Mouse (Mus musculus) heart, adult 2 months (tissue): ENCODE results near the gene Galnt2. TPM values are rescaled to one million over a fixed set of nuclear protein-coding genes. Genes with fewer than 3 reads are reported as not detected.

ENCODE experiments used
- DNase-seq, 2 experiments: peaks; one replicate each; pipeline ENCODE4 v3.0.0; 2021
- H3K27ac ChIP-seq: fragments of 200-600 bp; 2 replicates; pipeline ENCODE4 v1.8.1; 2022
- H3K27me3 ChIP-seq: fragments of 200-500 bp; 2 replicates; pipeline ENCODE4 v1.6.1; 2012; ENCODE audit warnings: mild to moderate bottlenecking, low read length, inconsistent platforms, mixed read lengths; ENCODE audit not compliant: control insufficient read depth, insufficient read depth
- H3K36me3 ChIP-seq: fragments of 200-500 bp; 2 replicates; pipeline ENCODE4 v1.6.1; 2012; ENCODE audit warnings: low read length, inconsistent platforms; ENCODE audit not compliant: control insufficient read depth, insufficient read depth
- H3K4me1 ChIP-seq: fragments of 200-500 bp; 2 replicates; pipeline ENCODE4 v1.6.1; 2011; ENCODE audit warnings: low read length; ENCODE audit not compliant: control insufficient read depth, insufficient read depth
- H3K4me3 ChIP-seq: fragments of 200-600 bp; 2 replicates; pipeline ENCODE4 v1.8.1; 2022
- H3K79me2 ChIP-seq: fragments of 200-500 bp; replicated peaks from 2 replicates; pipeline ENCODE4 v1.6.1; 2012; ENCODE audit warnings: mild to moderate bottlenecking, inconsistent platforms, low read length, moderate library complexity, mixed read lengths; ENCODE audit not compliant: control insufficient read depth, insufficient read depth
- H3K9ac ChIP-seq: fragments of 200-500 bp; 2 replicates; pipeline ENCODE4 v1.6.1; 2012; ENCODE audit warnings: low read depth, mild to moderate bottlenecking, control low read depth, inconsistent platforms, low read length, mixed read lengths
- CTCF ChIP-seq: fragments of 200-600 bp; IDR thresholded peaks from 2 replicates; pipeline ENCODE4 v1.8.1; 2022; ENCODE audit warnings: antibody characterized with exemption, mild to moderate bottlenecking, moderate library complexity
- EP300 ChIP-seq: fragments of 200-500 bp; IDR thresholded peaks from 2 replicates; pipeline ENCODE4 v1.6.1; 2011; ENCODE audit warnings: low read depth, low read length, control low read depth; ENCODE audit not compliant: insufficient read depth
- POLR2A ChIP-seq: fragments of 200-500 bp; IDR thresholded peaks from 2 replicates; pipeline ENCODE4 v1.6.1; 2011; ENCODE audit warnings: mild to moderate bottlenecking, low read depth, low read length, control low read depth; ENCODE audit not compliant: insufficient read depth
- WGBS: fragments of 180-500 bp; shearing (Covaris S2); methylation state at CpG from one replicate; pipeline ENCODE4 v1.1.7; 2018; 5-methylcytosine and 5-hydroxymethylcytosine counted together
- intact Hi-C: fragments of 180-260 bp; cut with DNase I; formaldehyde crosslinking; loops from one replicate; pipeline ENCODE4 v1.15.1; 2025
- polyA plus RNA-seq: library from polyadenylated mRNA; depleted of rRNA; stranded (reverse); fragments of >200 nt; gene quantifications from 2 replicates; pipeline ENCODE4 v1.2.3, GENCODE M21; 2012
- total RNA-seq, 2 experiments: library from RNA; stranded (reverse); gene quantifications; 2 replicates each; pipeline ENCODE4 v1.2.3; 2021

Galnt2 gene
- total and polyA plus RNA-seq, 3 experiments: 3.7 to 42.9 (median 35.2) TPM

DNA sequence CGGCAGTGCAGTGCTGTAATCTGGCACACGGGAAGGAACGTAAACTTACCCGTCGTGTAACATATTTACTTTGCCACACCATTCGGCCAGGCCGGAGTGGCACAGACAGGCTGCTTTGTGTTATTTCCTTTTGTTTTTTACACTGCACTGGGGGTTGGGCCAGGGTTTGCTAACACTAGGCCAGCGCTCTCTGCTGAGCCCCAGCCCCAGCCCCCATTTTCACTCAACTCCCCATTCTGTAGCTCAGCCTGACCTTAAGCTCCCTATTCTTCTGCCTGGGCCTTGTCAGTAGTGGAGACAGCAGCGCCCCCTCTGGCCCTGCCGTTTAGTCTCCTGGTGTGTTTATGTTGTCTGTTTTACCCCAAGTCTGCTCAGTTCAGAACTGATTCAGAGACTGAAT is 83.6 kb downstream of the Galnt2 start:
- Histone ChIP-seq H3K9ac (no peak overlapping the region), H3K27me3 (no peaks in the 10 kb centered on the region), H3K4me3 (no peak overlapping the region), H3K27ac (0 out of 2 replicates have a peak overlapping the region, but pooled peaks have one; percentile 2), H3K4me1 (peaks cover 17% of the 10 kb centered on the region), H3K79me2 (no peaks in the 10 kb centered on the region; the same call in 1 of the 2 replicates), H3K36me3 (no peaks in the 10 kb centered on the region)
- DNase-seq: no peak
- TF ChIP-seq EP300: no peak
- no peak for TF ChIP-seq POLR2A
- TF ChIP-seq CTCF: peak; percentile 45
- WGBS: 71% methylated on average over 10 of the region's 10 CpGs
- intact Hi-C loops: loop anchor here (5.0 kb wide), 2 partner anchors 33 to 83 kb away; partner anchors contain the start of gene Galnt2

GRCm38 (mm10) chr8:124316466-124317136 is 85.4 kb downstream of the Galnt2 start:
- intact Hi-C loops: loop anchor here (5.0 kb wide), 2 partner anchors 34 to 84 kb away; partner anchors contain the start of gene Galnt2

DNA sequence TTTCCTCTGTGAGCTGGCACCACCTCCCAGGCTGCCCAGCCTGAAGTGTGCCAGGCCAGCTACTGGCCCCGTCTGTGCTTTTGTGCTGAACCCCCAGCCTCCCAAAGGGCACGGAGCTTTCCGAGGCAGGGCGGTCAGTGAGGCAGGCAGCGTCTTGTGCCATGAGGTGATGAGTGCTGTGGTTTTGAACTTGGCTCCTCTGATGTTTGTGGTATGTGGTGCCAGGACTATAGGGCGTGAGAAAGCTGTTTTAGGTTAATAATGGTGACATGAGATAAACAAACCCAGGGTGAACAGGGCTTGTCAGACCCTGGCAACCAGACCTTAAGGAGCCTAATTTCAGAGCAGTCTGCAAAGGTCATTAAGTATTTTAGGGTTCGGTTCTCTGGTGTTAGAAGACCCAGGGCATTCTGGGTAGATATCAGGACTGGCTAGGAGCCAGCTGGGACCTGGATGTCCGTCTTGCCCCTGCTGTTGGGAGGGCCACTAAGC is 86.0 kb downstream of the Galnt2 start:
- Histone ChIP-seq H3K9ac (peak overlapping the region; percentile 35; the same call in 1 of the 2 replicates), H3K4me1 (peaks cover 17% of the 10 kb centered on the region), H3K27ac (peak overlapping the region; percentile 75), H3K4me3 (no peak overlapping the region), H3K79me2 (no peaks in the 10 kb centered on the region), H3K36me3 (no peaks in the 10 kb centered on the region), H3K27me3 (no peaks in the 10 kb centered on the region)
- DNase-seq: peak; percentile 57 to 72
- intact Hi-C loops: loop anchor here (5.0 kb wide), 2 partner anchors 35 to 85 kb away; partner anchors contain the start of gene Galnt2
- TF ChIP-seq POLR2A (no peak), CTCF (no peak), EP300 (no peak)
- WGBS: 42% methylated on average over 8 of the region's 8 CpGs

More at GRCm38 (mm10) chr8:124316466-124317136, 85.4 kb downstream of the Galnt2 start:
- peak; percentile 74 to 88 for DNase-seq
- Histone ChIP-seq H3K27ac (peak overlapping the region; percentile 75), H3K79me2 (no peaks in the 10 kb centered on the region), H3K4me3 (peak overlapping the region; percentile 5; the same call in 1 of the 2 replicates), H3K9ac (no peak overlapping the region), H3K27me3 (no peaks in the 10 kb centered on the region), H3K36me3 (no peaks in the 10 kb centered on the region), H3K4me1 (peaks cover 17% of the 10 kb centered on the region)
- TF ChIP-seq POLR2A (no peak), EP300 (peak; percentile 40; the same call in 1 of the 2 replicates), CTCF (no peak)
- WGBS: 36% methylated on average over 12 of the region's 12 CpGs

GRCm38 (mm10) chr8:124317821-124318220 is 86.6 kb downstream of the Galnt2 start:
- peaks cover 17% of the 10 kb centered on the region for H3K4me1 ChIP-seq

DNA sequence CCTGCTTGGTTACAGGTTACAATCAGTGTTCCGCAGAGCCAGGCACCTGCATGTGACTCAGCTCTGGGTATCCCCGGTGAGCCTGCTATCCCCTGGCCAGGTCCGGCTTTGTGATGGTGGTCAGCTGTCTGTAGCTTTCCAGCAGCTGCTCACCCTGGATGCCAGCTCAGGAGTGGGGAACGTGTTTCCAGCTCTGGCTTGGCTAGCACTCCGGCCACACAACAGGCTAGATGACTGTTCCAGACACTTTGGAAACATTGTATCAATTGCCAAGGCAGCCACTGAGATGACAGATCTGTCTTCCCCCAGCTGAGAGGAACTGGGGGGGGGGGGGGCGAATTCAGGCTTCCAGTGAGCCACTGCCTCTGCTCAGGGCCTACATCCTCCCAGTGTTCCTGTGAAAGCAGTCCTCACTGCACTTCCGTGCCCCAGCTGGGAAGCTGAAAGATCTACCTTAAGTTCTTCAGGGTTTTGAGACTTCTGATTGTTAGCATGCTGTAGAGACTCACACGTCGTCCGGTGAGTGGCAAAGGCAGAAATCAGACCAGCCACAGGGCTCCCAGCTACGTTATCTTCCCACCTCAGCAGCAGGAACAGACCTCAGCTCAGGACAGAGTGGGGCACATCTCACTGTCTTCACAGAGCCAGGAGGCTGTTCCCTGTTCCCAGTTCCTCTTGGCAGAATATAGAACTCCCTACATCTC is 87.6 kb downstream of the Galnt2 start:
- TF ChIP-seq POLR2A (no peak), EP300 (peak; percentile 61; the same call in 1 of the 2 replicates)
- Histone ChIP-seq H3K36me3 (no peaks in the 10 kb centered on the region), H3K79me2 (no peaks in the 10 kb centered on the region), H3K4me3 (no peak overlapping the region), H3K4me1 (peaks cover 17% of the 10 kb centered on the region), H3K27me3 (no peaks in the 10 kb centered on the region), H3K9ac (no peak overlapping the region), H3K27ac (peak overlapping the region; percentile 75)
- WGBS: 20% methylated on average over 11 of the region's 11 CpGs
- DNase-seq: peak; percentile 60 to 83
- intact Hi-C loops: loop anchor here (5.0 kb wide), 2 partner anchors 36 to 86 kb away; partner anchors contain the start of gene Galnt2

More at GRCm38 (mm10) chr8:124317821-124318220, 86.6 kb downstream of the Galnt2 start:
- WGBS: 63% methylated on average over 6 of the region's 6 CpGs
- TF ChIP-seq CTCF (no peak), EP300 (no peak)
- intact Hi-C loops: loop anchor here (5.0 kb wide), 2 partner anchors 36 to 86 kb away; partner anchors contain the start of gene Galnt2
- H3K4me3 ChIP-seq: no peak overlapping the region
- no peak for DNase-seq
- H3K9ac ChIP-seq: no peak overlapping the region
- no peaks in the 10 kb centered on the region for H3K79me2 ChIP-seq
- H3K36me3 ChIP-seq: no peaks in the 10 kb centered on the region
- peak overlapping the region; percentile 75 for H3K27ac ChIP-seq
- no peaks in the 10 kb centered on the region for H3K27me3 ChIP-seq
